Mouse (Mus musculus): ENCODE results near the gene Otud4. TPM values are rescaled to one million over a fixed set of nuclear protein-coding genes. Genes with fewer than 3 reads are reported as not detected.
"Not testable (repeated sequence)": the region's sequence is repeated elsewhere in the genome, so short reads cannot be mapped to it uniquely, and the experiment has no call there.

Gene Otud4
- total RNA-seq, 2 experiments from 2014 or later = 37.4 to 41.9 TPM

- peak; percentile 99 for DNase-seq
Observed at GRCm38 (mm10) chr8:79638707-79639549, 490 bp upstream of the Otud4 start.

- DNase-seq = no peak
Observed at GRCm38 (mm10) chr8:79641119-79641518, 1.7 kb downstream of the Otud4 start.

- no peak for DNase-seq
Observed at GRCm38 (mm10) chr8:79649569-79649968, 10.2 kb downstream of the Otud4 start.

GRCm38 (mm10) chr8:79650158-79650814, 10.9 kb downstream of the Otud4 start:
- no peak for DNase-seq

- DNase-seq = no peak
Observed at GRCm38 (mm10) chr8:79653736-79654135, 14.3 kb downstream of the Otud4 start.

GRCm38 (mm10) chr8:79658715-79659114, 19.3 kb downstream of the Otud4 start:
- DNase-seq = not testable (repeated sequence)

GRCm38 (mm10) chr8:79676461-79676860, 37.0 kb downstream of the Otud4 start:
- DNase-seq = peak; percentile 11 to 18

GRCm38 (mm10) chr8:79679005-79679404, 39.6 kb downstream of the Otud4 start:
- no peak for DNase-seq

- DNase-seq = not testable (repeated sequence)
Observed at GRCm38 (mm10) chr8:79680083-79680482, 40.7 kb downstream of the Otud4 start.

GRCm38 (mm10) chr8:79680555-79680954, 41.1 kb downstream of the Otud4 start:
- peak; percentile 10 to 17 for DNase-seq

GRCm38 (mm10) chr8:79680965-79681364, 41.5 kb downstream of the Otud4 start:
- no peak for DNase-seq

GRCm38 (mm10) chr8:79685927-79686326, 46.5 kb downstream of the Otud4 start:
- DNase-seq = not testable (repeated sequence)

GRCm38 (mm10) chr8:79692531-79692930, 53.1 kb downstream of the Otud4 start:
- DNase-seq = no peak

GRCm38 (mm10) chr8:79706687-79707086, 67.3 kb downstream of the Otud4 start:
- no peak for DNase-seq

GRCm38 (mm10) chr8:79711064-79711961, 71.9 kb downstream of the Otud4 start, which contains the start of the genes Abce1 and Anapc10:
Abce1 (minus strand) TSS chr8:79711740.
Anapc10 (plus strand) TSS chr8:79711820.
- peak; percentile 97 for DNase-seq

GRCm38 (mm10) chr8:79712676-79713075, 73.3 kb downstream of the Otud4 start:
- DNase-seq = no peak

GRCm38 (mm10) chr8:79721537-79721936, 82.1 kb downstream of the Otud4 start:
- no peak for DNase-seq

- no peak for DNase-seq
Observed at GRCm38 (mm10) chr8:79723308-79723707, 83.9 kb downstream of the Otud4 start.

- no peak for DNase-seq
Observed at GRCm38 (mm10) chr8:79724589-79724988, 85.2 kb downstream of the Otud4 start.
